Mouse (Mus musculus) kidney, adult 2 months (tissue): ENCODE results near the gene Pspn.

ENCODE experiments used
- CTCF ChIP-seq: fragments of 200-500 bp; conservative IDR thresholded peaks from 2 replicates; pipeline ENCODE4 v1.5.1; 2011; ENCODE audit warnings: low read depth, mild to moderate bottlenecking, control low read depth, low read length, moderate library complexity, mixed read lengths; ENCODE audit not compliant: insufficient read depth, insufficient read length
- POLR2A ChIP-seq: fragments of 200-500 bp; IDR thresholded peaks from one replicate; pipeline ENCODE4 v1.6.1; 2011; ENCODE audit warnings: low read depth, low read length, control low read depth

GRCm38 (mm10) chr17:56975391-56975790 is 24.4 kb downstream of the Pspn start:
- TF ChIP-seq CTCF (no peak), POLR2A (no peak)
